Mouse (Mus musculus) stomach, embryonic 14.5 days (tissue): ENCODE measurements around the gene Lcn2. TPM values are rescaled to one million over a fixed set of nuclear protein-coding genes. Genes with fewer than 3 reads are reported as not detected.

Experiments
- ATAC-seq: fragments of 200-750 bp; cut with Nextera tagmentation; 2 replicates; pipeline ENCODE4 v1.8.0; 2017; ENCODE audit warnings: low read depth, moderate TSS enrichment; ENCODE audit not compliant: insufficient number of reproducible peaks, insufficient read depth, low FRiP score
- H3K27ac ChIP-seq: fragments of 300-500 bp; sonication (generic); 2 replicates; pipeline ENCODE4 v1.5.1; 2014; ENCODE audit warnings: mild to moderate bottlenecking, low read length, moderate library complexity, mixed read lengths
- H3K27me3 ChIP-seq: fragments of 300-500 bp; sonication (generic); 2 replicates; pipeline ENCODE4 v1.6.1; 2014; ENCODE audit warnings: low read length, control low read depth, mixed read lengths; ENCODE audit not compliant: control insufficient read depth, insufficient read depth
- H3K36me3 ChIP-seq: fragments of 300-500 bp; sonication (generic); 2 replicates; pipeline ENCODE4 v1.6.1; 2014; ENCODE audit warnings: mild to moderate bottlenecking, control low read depth, low read length, moderate library complexity, mixed read lengths; ENCODE audit not compliant: control insufficient read depth, insufficient read depth
- H3K4me1 ChIP-seq: fragments of 300-500 bp; sonication (generic); 2 replicates; pipeline ENCODE4 v1.6.1; 2014; ENCODE audit warnings: low read length, control low read depth, mixed read lengths; ENCODE audit not compliant: control insufficient read depth, insufficient read depth
- H3K4me2 ChIP-seq: fragments of 300-500 bp; sonication (generic); replicated peaks from 2 replicates; pipeline ENCODE4 v1.6.1; 2014; ENCODE audit warnings: low read depth, low read length, control low read depth
- H3K4me3 ChIP-seq: fragments of 300-500 bp; sonication (generic); 2 replicates; pipeline ENCODE4 v1.5.1; 2014; ENCODE audit warnings: low read depth, low read length, control low read depth
- H3K9ac ChIP-seq: fragments of 300-500 bp; sonication (generic); replicated peaks from 2 replicates; pipeline ENCODE4 v1.6.1; 2014; ENCODE audit warnings: low read depth, mild to moderate bottlenecking, control low read depth, low read length, moderate library complexity, mixed read lengths
- H3K9me3 ChIP-seq: fragments of 300-500 bp; sonication (generic); 2 replicates; pipeline ENCODE4 v1.6.1; 2016; ENCODE audit warnings: low read depth, low read length, control low read depth; ENCODE audit not compliant: control insufficient read depth
- WGBS: fragments of 180-500 bp; shearing (Covaris S2); extraction: QIAGEN DNeasy Blood & Tissue Kit; methylation state at CpG from one replicate; pipeline ENCODE4 v1.1.7; 2014; 5-methylcytosine and 5-hydroxymethylcytosine counted together
- polyA plus RNA-seq: library from polyadenylated mRNA; unstranded; fragments of >200 nt; fragmentation: Nextera tagmentation; extraction: Ambion mirVana; gene quantifications from 2 replicates; pipeline ENCODE4 v1.2.1, GENCODE M21; 2014

The Lcn2 gene
- polyA plus RNA-seq, 1 experiment from 2014 or later: 3.7 TPM

DNA sequence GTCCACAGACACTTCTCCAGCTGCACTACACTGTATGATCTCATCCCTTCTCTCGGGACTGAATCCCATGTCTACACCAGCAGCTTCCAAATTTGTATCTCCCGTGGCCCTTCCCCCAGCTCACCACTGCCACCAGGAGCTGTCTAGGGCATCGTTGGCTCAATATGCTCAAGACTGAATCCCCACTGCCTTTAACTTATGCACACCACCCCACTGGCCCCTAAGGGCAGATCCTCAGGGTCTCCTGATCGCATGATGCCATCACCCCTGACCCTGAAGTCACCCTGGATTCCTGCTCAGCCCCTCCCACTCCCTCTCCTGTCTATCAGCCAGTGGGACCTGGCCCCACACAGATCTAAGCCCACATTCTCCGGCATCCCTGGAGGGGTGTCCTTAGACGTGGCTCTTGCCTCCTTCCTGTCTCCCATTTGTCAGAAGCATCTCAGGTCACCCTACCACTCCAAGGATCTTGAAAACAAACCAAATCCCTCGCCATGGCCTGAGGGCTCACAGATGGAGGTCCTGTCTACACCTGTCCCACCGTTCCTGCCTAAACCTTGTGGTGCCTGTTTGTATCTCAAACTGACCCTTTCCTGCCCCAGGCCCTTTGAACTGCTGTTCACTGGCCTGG is 38.3 kb downstream of the Lcn2 start:
- Histone ChIP-seq H3K27me3 (no peaks in the 10 kb centered on the region), H3K4me1 (peaks cover 13% of the 10 kb centered on the region; the same call in 1 of the 2 replicates), H3K9me3 (no peaks in the 10 kb centered on the region), H3K4me3 (no peak overlapping the region), H3K27ac (no peak overlapping the region), H3K36me3 (no peaks in the 10 kb centered on the region; the same call in 1 of the 2 replicates), H3K9ac (no peak overlapping the region), H3K4me2 (no peak overlapping the region)
- ATAC-seq: no peak
- WGBS: 49% methylated on average over 8 of the region's 8 CpGs

DNA sequence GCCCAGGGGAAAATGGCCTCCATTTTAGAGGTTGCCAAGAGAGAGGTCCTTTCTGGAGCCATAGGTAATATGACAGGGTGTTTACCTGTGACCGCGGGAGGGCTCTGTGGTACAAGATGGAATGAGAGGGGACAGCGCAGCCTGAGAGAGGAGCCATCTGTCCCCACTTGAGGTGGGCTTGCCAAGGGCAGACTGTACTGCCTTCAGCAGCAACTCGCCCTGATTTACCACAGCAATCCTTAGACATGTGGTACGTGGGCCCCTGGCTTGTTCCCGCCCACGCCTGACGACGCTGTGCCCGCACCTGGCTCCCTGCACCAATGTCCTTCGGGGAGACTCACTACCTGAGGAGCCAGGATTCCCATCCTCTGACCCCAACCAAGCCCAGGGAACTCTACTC is 39.7 kb downstream of the Lcn2 start:
- H3K9ac ChIP-seq: no peak overlapping the region
- no peaks in the 10 kb centered on the region for H3K27me3 ChIP-seq
- no peaks in the 10 kb centered on the region for H3K9me3 ChIP-seq
- no peak for ATAC-seq
- no peaks in the 10 kb centered on the region; the same call in 1 of the 2 replicates for H3K36me3 ChIP-seq
- WGBS: 83% methylated on average over 11 of the region's 11 CpGs
- no peak overlapping the region for H3K27ac ChIP-seq
- H3K4me2 ChIP-seq: no peak overlapping the region
- peaks cover 10% of the 10 kb centered on the region; the same call in 1 of the 2 replicates for H3K4me1 ChIP-seq
- no peak overlapping the region for H3K4me3 ChIP-seq

DNA sequence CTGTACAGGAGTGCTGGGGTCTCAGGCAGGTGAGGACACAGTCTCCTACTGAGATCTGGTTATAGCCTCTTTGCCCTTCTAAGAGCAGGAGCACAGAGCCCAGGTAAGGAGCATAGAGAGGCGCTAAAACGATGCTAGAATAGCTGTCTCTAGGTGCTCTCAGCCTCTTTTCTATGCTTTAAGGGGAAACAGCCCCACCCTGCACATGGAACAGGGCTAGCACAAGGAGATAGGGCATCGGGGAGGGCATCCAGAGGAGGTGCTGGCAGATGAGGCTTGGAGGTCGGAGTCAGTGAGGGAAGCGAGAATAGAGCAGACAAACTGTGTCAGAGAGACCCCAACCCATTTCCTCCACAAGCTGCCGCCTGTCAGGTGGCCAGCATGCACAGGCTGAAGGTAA is 41.0 kb downstream of the Lcn2 start:
- Histone ChIP-seq H3K4me3 (no peak overlapping the region), H3K4me1 (peaks cover 10% of the 10 kb centered on the region; the same call in 1 of the 2 replicates), H3K36me3 (no peaks in the 10 kb centered on the region; the same call in 1 of the 2 replicates), H3K27ac (no peak overlapping the region), H3K27me3 (no peaks in the 10 kb centered on the region), H3K4me2 (no peak overlapping the region), H3K9me3 (no peaks in the 10 kb centered on the region), H3K9ac (no peak overlapping the region)
- ATAC-seq: no peak
- WGBS: 77% methylated on average over 6 of the region's 6 CpGs

DNA sequence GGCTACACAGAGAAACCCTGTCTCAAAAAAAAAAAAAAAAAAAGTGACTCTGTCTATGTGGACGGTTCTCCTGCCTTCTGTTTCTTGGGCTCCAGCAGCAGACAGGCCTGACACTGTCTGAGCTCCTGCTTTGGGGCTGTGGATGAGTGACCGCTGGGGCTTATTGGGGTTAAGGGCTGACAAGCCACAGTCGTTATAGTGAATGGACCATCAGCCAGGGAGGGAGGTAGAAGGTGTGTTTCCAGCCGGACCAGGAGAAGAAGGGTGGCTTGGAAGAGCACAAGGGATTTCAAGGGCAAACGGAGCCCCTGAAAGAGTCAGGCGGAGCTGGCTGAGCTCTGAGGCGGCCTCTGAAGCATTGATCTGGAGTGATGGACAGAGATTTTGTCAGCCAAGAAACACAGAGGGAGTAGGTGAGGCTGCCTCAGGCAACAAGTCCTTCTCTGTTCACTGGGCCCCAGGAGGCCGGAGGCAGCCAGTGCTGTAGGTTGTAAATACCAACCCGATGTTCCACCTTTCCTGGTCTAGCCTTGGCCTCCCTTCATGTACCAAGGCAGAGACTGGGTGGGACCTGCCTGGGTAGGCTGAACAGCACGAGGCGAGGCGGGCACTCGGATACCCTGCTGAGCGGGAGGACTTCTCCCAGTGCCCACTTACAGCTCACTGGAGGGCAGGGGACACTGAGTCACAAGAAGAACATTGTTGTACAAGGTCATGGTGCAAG is 43.3 kb downstream of the Lcn2 start:
- WGBS: 74% methylated on average over 14 of the region's 14 CpGs
- Histone ChIP-seq H3K27ac (no peak overlapping the region), H3K9ac (no peak overlapping the region), H3K27me3 (no peaks in the 10 kb centered on the region), H3K9me3 (no peaks in the 10 kb centered on the region), H3K4me3 (no peak overlapping the region), H3K36me3 (no peaks in the 10 kb centered on the region; the same call in 1 of the 2 replicates), H3K4me2 (no peak overlapping the region), H3K4me1 (0 out of 2 replicates have a peak, but pooled peaks cover 3% of the 10 kb centered on the region)
- ATAC-seq: no peak

- no peak overlapping the region for H3K4me2 ChIP-seq
- no peak for ATAC-seq
- no peaks in the 10 kb centered on the region for H3K9me3 ChIP-seq
- no peak overlapping the region for H3K27ac ChIP-seq
- 0 out of 2 replicates have a peak, but pooled peaks cover 3% of the 10 kb centered on the region for H3K4me1 ChIP-seq
- WGBS: 77% methylated on average over 10 of the region's 10 CpGs
- H3K4me3 ChIP-seq: no peak overlapping the region
- no peaks in the 10 kb centered on the region; the same call in 1 of the 2 replicates for H3K36me3 ChIP-seq
- H3K9ac ChIP-seq: no peak overlapping the region
- no peaks in the 10 kb centered on the region for H3K27me3 ChIP-seq
Observed at GRCm38 (mm10) chr2:32344056-32344455, 44.0 kb downstream of the Lcn2 start.

DNA sequence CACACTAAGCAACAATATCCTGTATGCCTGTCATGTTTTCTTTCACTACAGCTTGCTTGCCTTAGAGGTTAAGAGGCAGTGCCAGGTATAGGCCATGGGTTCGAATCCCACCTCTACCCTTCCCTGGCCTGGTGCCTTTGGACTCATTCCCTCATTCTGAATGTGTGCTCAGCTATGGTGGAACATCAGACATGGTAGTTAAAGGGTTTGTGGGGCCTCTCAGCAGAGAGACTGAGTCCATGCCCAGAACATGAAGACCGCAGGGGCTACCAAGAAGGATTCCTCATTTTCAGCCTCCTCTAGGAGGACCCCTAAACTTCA is 44.7 kb downstream of the Lcn2 start:
- no peak overlapping the region for H3K4me3 ChIP-seq
- H3K36me3 ChIP-seq: no peaks in the 10 kb centered on the region; the same call in 1 of the 2 replicates
- 92% methylated on average over 2 of the region's 2 CpGs for WGBS
- H3K27me3 ChIP-seq: no peaks in the 10 kb centered on the region
- H3K4me2 ChIP-seq: no peak overlapping the region
- no peaks in the 10 kb centered on the region for H3K9me3 ChIP-seq
- 0 out of 2 replicates have a peak, but pooled peaks cover 3% of the 10 kb centered on the region for H3K4me1 ChIP-seq
- H3K9ac ChIP-seq: no peak overlapping the region
- H3K27ac ChIP-seq: no peak overlapping the region
- ATAC-seq: no peak

DNA sequence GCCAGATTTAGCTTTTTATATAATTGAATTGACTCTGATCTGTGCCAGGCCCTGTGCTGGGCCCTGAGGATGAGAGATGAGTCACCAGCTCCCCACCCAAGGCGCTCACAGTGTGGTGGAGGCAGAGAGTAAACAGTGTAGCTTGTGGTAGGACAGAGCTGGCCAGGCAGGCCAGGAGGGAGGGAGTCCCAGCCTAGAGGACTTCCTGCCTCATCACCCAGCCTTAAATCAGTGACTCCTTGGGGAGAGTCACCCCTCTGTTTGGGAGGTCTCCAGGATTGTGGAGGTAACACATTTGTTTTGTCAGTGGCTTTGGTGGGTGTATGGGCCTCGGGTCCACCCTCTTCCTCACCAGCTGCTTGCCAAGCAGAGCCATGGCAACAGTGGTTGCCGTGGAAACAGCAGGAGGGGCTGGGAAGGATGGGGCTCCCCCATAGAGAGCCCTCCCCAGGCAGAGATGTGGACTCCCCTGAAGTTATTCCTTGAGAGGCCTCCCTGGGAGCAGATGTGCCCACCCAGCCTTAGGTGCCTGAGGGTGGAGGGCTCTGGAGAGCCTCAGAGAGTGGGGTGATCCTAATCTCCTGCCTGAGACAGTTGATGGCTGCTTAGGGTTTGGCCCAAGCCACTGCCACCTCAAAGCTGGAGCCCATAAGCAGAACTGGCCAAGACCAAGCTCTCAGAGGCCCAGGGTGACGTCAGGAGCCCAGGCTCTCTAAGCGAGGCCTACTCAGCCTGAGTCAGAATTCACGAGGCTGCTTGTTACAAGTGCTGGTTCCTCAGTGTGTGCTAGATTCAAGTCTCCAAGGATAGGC is 45.3 kb downstream of the Lcn2 start:
- Histone ChIP-seq H3K27me3 (no peaks in the 10 kb centered on the region), H3K4me1 (0 out of 2 replicates have a peak, but pooled peaks cover 3% of the 10 kb centered on the region), H3K27ac (no peak overlapping the region), H3K4me2 (no peak overlapping the region), H3K9ac (no peak overlapping the region), H3K36me3 (peaks cover 2% of the 10 kb centered on the region; the same call in 1 of the 2 replicates), H3K4me3 (no peak overlapping the region), H3K9me3 (no peaks in the 10 kb centered on the region)
- 69% methylated on average over 6 of the region's 6 CpGs for WGBS
- ATAC-seq: peak; percentile 39; the same call in 1 of the 2 replicates

GRCm38 (mm10) chr2:32342039-32342438 is 46.0 kb downstream of the Lcn2 start:
- H3K27me3 ChIP-seq: no peaks in the 10 kb centered on the region

More at GRCm38 (mm10) chr2:32342039-32342438, 46.0 kb downstream of the Lcn2 start:
- 0 out of 2 replicates have a peak, but pooled peaks cover 3% of the 10 kb centered on the region for H3K4me1 ChIP-seq
- H3K36me3 ChIP-seq: peaks cover 5% of the 10 kb centered on the region; the same call in 1 of the 2 replicates
- no peak overlapping the region for H3K4me3 ChIP-seq
- H3K4me2 ChIP-seq: no peak overlapping the region
- no peak for ATAC-seq
- H3K9me3 ChIP-seq: no peaks in the 10 kb centered on the region
- 82% methylated on average over 4 of the region's 4 CpGs for WGBS
- no peak overlapping the region for H3K9ac ChIP-seq
- H3K27ac ChIP-seq: no peak overlapping the region
